Mouse (Mus musculus): Measurements from ENCODE around the gene Cenpb.
A peak's percentile ranks its signal among the peaks of the same experiment; 100 is the strongest.

- peak; percentile 63; the same call in 1 of the 2 replicates for TF ChIP-seq CTCF (IDR thresholded peaks at IDR 0.05; ENCODE audit: extremely low read depth, insufficient read depth, insufficient read length, insufficient replicate concordance)
- TF ChIP-seq POLR2A (IDR thresholded peaks at IDR 0.05; ENCODE audit: low read depth, low read length): no peak
These were observed 37.3 kb downstream of the Cenpb start for GRCm38 (mm10) chr2:131142592-131142991.
